Mouse (Mus musculus): ENCODE measurements around the gene Gfap. TPM values are rescaled to one million over a fixed set of nuclear protein-coding genes. Genes with fewer than 3 reads are reported as not detected.

Gfap gene
- 100 to 1,000 TPM; 137 to 174 TPM for total RNA-seq (2021)
- long read RNA-seq, experiment 1, transcript Gfap-201 (9 exons, 2,648 nt): major isoform, 168 of 195 reads
- long read RNA-seq, experiment 1, transcript Gfap-202 (8 exons, 2,600 nt): minor isoform, 10 of 195 reads
- long read RNA-seq, experiment 1, partial matches to known transcripts: 10 of 195 reads
- long read RNA-seq, experiment 1, other reads (novel, unspliced or antisense): 7 of 195 reads
- long read RNA-seq, experiment 2, transcript Gfap-201 (9 exons, 2,648 nt): major isoform, 180 of 221 reads
- long read RNA-seq, experiment 2, transcript Gfap-202 (8 exons, 2,600 nt): minor isoform, 13 of 221 reads
- long read RNA-seq, experiment 2, partial matches to known transcripts: 9 of 221 reads
- long read RNA-seq, experiment 2, other reads (novel, unspliced or antisense): 19 of 221 reads

DNA sequence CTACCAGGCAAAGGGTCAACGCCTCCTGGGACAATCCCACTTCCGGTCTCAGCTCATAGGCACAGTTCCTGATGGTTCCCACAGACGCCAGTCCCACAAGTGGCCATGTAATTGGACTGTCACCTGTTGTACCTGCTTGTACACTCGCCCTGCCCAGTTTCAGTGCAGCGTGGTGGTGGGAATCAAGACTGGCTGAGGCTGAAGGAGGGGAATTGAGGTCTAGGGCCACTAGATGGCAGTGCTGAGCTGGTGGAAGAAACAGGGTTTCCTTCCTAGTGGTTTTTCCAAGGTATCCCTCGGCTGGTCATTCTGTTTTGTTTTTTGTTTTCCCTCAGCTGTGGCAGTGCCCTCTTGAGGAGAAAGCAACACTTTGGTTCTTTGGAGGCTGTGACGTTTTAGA is at the start of gene Gfap:
TSS of gene Gfap (minus strand) at position 150 of the 400 bp plus-strand sequence.
- DNase-seq (ENCODE audit: low spot score in 2 of 2): peak; percentile 72 to 86

DNA sequence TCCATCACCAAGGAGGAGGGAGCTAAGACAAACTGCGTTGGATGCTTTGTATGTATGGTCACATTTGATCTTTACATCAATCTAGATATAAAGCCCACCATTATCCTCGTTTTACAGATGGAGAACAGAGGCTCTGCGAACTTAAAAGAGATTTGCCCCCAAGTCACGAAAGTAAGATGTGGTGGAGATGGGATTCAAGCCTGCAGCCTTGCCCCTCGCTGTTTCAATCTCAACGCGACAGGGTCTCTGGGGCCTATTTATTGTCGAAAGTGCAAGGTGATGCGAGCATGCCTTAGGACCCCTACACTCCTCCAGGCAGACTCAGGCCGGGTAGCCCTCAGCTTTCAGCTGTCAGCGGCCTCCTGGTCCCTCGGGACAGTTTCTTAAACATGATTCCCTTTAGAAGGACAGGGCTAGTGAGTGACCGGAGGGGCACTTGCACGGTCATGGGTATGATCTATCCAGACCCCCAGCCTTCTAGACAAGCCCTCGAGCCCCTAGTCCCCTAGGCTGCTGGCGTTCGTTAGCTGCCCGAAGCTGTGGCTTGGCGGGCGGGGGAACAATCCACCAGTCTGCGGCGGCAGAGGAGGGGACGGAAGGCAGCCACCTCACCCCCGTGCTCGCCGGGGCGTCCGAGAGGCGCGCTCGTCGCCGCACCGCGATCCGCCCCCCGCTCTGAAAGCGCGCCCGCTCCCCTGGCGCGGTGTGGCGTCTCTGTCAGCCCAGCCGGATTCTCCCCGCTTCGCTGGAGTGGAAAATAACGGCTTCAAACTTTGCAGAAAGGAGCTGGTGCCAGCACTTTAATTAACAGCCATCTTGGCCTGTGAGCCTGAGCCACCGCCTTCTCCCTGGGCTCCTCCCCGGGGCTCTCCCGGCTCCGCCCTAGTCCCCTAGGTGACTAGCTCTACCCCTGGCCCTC is 47.6 kb upstream of the Gfap start:
- DNase-seq (ENCODE audit: low spot score in 2 of 2): peak; percentile 17 to 47

DNA sequence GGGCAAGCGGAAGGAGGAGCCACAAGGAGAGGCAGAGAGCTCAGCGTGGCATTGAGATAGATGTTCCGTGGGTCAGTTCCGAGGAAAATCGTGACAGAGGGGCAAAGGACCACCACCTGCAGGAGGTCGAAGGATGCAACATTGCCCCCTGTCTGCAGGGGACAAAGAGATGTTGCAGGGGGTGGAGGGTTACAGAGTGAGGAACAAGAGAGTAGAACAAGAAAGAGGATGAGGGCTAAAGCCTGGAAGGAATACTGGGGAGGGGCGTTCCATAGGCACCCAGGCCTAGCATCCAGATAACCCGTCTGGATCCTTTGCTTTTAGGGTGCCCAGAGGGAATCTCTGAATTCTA is 46.3 kb upstream of the Gfap start:
- no peak for DNase-seq (ENCODE audit: low spot score in 2 of 2)

GRCm38 (mm10) chr11:102946265-102946991 is 45.7 kb upstream of the Gfap start, which contains the start of gene C1ql1:
TSS of gene C1ql1 (minus strand) at chr11:102946688.
- DNase-seq (ENCODE audit: low spot score in 2 of 2): peak; percentile 42 to 56

- no peak for DNase-seq (ENCODE audit: low spot score in 2 of 2)
Observed at GRCm38 (mm10) chr11:102945306-102946264, 44.9 kb upstream of the Gfap start.

DNA sequence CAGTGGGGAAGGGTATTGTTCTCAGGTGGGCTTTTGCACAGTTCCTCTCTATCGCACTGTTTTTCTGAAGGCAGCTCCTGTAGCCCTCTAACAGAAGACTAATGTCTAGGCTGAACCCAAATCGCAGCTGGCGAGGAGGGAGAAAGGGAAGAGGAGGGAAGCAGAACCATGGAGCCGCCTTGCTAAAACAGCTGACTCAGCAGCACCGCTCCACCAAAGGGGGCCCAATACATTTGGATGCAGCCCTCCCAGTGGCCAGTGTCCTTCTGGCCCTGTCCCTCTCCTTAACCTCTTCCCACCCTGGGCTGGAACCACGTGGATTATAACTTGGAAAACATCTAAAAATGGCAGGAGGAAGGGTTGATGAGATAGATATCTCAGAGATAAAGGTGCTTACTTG is 40.5 kb upstream of the Gfap start:
- DNase-seq (ENCODE audit: low spot score in 2 of 2): no peak

DNA sequence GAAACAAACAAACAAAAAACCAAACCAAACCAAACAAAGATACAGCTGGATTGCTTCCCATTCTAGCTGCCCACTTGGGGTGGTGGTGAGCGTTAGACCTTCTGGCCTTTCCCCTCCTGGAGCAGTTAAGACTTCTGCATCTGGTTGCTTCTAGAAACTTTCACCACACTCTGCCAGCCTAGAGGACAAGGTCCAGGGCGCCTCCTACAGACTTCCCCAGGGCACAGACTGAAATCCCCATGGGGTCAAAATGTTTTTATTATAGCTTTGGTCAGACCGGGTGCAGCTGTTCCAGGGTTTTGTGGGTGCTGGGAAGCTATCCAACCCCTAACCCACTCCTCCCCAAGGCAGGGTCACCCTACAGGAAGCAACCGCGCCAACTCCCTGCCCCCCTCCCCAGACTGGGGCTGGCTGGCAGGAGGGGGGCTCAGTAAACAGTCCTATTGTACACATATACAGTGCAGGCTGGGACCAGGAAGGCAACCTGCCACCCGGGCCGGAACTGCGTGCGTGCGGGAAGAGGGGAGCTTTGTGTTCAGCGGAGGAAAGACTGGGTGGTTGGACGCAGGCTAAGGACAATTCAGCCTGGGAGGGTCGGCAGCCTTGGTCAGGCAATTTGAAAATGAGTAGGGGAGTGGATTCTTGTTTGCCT is 38.4 kb upstream of the Gfap start:
- no peak for DNase-seq (ENCODE audit: low spot score in 2 of 2)

- DNase-seq (ENCODE audit: low spot score in 2 of 2): no peak
Observed at GRCm38 (mm10) chr11:102937529-102938182, 36.9 kb upstream of the Gfap start.

GRCm38 (mm10) chr11:102936272-102936671 is 35.6 kb upstream of the Gfap start:
- no peak for DNase-seq (ENCODE audit: low spot score in 2 of 2)

- no peak for DNase-seq (ENCODE audit: low spot score in 2 of 2)
Observed at GRCm38 (mm10) chr11:102930672-102931071, 30.0 kb upstream of the Gfap start.

- no peak for DNase-seq (ENCODE audit: low spot score in 2 of 2)
Observed at GRCm38 (mm10) chr11:102925351-102925717, 24.6 kb upstream of the Gfap start.

- DNase-seq (ENCODE audit: low spot score in 2 of 2): peak; percentile 90 to 94
Observed at GRCm38 (mm10) chr11:102924557-102925350, 24.0 kb upstream of the Gfap start, which contains the start of gene Kif18b. TSS of gene Kif18b (minus strand) at chr11:102925124.

- DNase-seq (ENCODE audit: low spot score in 2 of 2): no peak
Observed at GRCm38 (mm10) chr11:102921491-102921890, 20.8 kb upstream of the Gfap start.

GRCm38 (mm10) chr11:102918077-102918476 is 17.4 kb upstream of the Gfap start:
- no peak for DNase-seq (ENCODE audit: low spot score in 2 of 2)

- no peak for DNase-seq (ENCODE audit: low spot score in 2 of 2)
Observed at GRCm38 (mm10) chr11:102915380-102915779, 14.7 kb upstream of the Gfap start.

DNA sequence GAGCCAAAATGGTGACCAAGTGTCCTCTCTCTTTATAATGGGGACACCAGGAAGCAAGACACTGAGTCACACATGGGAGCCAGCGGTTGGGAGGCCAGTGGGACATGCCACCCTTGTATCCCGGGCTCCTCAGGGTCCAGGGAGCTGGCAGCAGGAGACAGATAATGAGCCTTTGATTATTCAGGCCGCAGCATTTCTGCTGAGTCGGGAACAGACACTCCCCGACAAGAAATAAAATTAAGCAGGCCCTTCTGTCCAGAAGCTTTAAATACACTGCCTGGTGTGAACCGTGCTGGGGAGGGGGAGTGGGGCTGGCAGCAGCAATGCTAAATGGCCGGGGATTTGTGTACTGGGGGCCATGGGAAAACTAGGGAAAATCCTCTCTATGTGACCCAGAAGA is 10.7 kb upstream of the Gfap start:
- DNase-seq (ENCODE audit: low spot score in 2 of 2): no peak

DNA sequence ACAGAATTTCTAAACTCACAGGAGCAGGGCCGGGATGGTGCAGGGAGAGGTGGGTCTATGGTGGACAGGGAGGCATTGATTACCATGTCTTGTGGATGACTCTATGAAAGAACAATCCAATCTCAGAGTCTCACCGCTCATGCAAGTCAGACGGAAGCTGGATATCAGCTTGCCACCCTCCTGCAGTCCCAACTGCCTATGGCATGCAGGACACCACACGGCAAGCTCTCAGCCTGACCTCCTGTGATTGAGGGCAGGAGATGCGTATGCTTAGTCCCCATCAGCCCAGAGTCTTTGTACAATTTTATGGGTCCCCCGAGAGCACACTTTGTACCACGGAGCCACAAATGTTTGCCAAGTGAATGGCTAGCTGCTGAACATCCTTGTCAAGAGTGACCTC is 2.9 kb upstream of the Gfap start:
- DNase-seq (ENCODE audit: low spot score in 2 of 2): no peak

DNA sequence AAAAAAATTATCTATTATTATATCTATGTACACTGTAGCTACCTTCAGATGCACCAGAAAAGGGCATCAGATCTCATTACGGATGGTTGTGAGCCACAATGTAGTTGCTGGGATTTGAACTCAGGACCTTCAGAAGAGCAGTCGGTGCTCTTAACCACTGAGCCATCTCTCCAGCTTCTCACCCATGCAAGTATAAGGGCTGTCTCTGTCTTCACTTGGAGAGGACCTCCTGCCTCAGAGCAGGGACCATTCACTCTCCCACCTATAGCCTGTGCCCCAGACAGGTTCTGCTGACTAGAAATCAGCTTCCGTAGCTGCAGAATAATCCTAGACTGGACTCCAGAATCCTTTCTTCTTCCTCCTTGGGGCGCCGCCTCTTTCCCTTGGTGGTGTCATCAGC is 1.4 kb upstream of the Gfap start:
- DNase-seq (ENCODE audit: low spot score in 2 of 2): no peak
